Mouse (Mus musculus) forebrain, embryonic 13.5 days (tissue): ENCODE data around the gene Ubxn6. TPM values are rescaled to one million over a fixed set of nuclear protein-coding genes. Genes with fewer than 3 reads are reported as not detected.
A peak's percentile ranks its signal among the peaks of the same experiment; 100 is the strongest.
"Not testable (repeated sequence)": the region's sequence is repeated elsewhere in the genome, so short reads cannot be mapped to it uniquely, and the experiment has no call there.

Experiments used
- ATAC-seq: fragments of 200-750 bp; cut with Nextera tagmentation; 2 replicates; pipeline ENCODE4 v1.8.0; 2017
- H3K27ac ChIP-seq: fragments of 300-500 bp; sonication (generic); 2 replicates; pipeline ENCODE4 v1.5.1; 2015; ENCODE audit warnings: inconsistent platforms, mild to moderate bottlenecking, moderate library complexity
- H3K27me3 ChIP-seq: fragments of 300-500 bp; sonication (generic); 2 replicates; pipeline ENCODE4 v1.6.1; 2015; ENCODE audit warnings: mild to moderate bottlenecking, inconsistent platforms
- H3K36me3 ChIP-seq: fragments of 300-500 bp; sonication (generic); 2 replicates; pipeline ENCODE4 v1.6.1; 2015; ENCODE audit warnings: mild to moderate bottlenecking, inconsistent platforms; ENCODE audit not compliant: poor library complexity, severe bottlenecking
- H3K4me1 ChIP-seq: fragments of 300-500 bp; sonication (generic); 2 replicates; pipeline ENCODE4 v1.6.1; 2015; ENCODE audit warnings: inconsistent platforms
- H3K4me2 ChIP-seq: fragments of 300-500 bp; sonication (generic); 2 replicates; pipeline ENCODE4 v1.6.1; 2015; ENCODE audit warnings: inconsistent platforms, mild to moderate bottlenecking, moderate library complexity
- H3K4me3 ChIP-seq: fragments of 300-500 bp; sonication (generic); 2 replicates; pipeline ENCODE4 v1.5.1; 2015; ENCODE audit warnings: mild to moderate bottlenecking, inconsistent platforms
- H3K9ac ChIP-seq: fragments of 300-500 bp; sonication (generic); 2 replicates; pipeline ENCODE4 v1.6.1; 2015; ENCODE audit warnings: mild to moderate bottlenecking, inconsistent platforms
- H3K9me3 ChIP-seq: fragments of 300-500 bp; sonication (generic); replicated peaks from 2 replicates; pipeline ENCODE4 v1.6.1; 2016; ENCODE audit warnings: inconsistent platforms
- WGBS: fragments of 180-500 bp; shearing (Covaris S2); methylation state at CpG from one replicate; pipeline ENCODE4 v1.1.7; 2015; 5-methylcytosine and 5-hydroxymethylcytosine counted together
- polyA plus RNA-seq: library from polyadenylated mRNA; unstranded; fragments of >200 nt; fragmentation: Nextera tagmentation; extraction: Ambion mirVana; gene quantifications from 2 replicates; pipeline ENCODE4 v1.2.1, GENCODE M21; 2015

The Ubxn6 gene
- polyA plus RNA-seq, 1 experiment from 2014 or later = 68.8 TPM

DNA sequence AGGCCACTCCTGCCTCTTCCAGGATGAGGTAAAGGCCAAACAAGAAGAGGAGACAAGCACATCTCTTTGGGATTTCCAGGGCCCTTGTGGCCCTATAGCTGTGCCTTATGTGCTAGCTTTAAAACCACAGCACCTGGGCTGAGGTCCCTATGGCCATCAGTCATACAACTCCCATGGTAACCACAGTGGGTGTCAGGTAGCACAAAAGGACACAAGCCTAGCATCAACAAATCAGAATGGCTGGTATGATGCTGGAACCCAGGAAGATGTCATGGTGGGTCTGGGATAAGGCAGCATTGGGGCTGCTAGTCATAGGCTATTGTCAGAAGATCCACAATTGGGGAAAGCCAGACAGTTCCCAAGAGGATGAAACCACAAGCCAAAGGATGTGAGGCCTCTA, 3.7 kb downstream of the Ubxn6 start:
- H3K27ac ChIP-seq = no peak overlapping the region
- H3K9me3 ChIP-seq = no peaks in the 10 kb centered on the region
- no peak for ATAC-seq
- H3K36me3 ChIP-seq = peaks cover 71% of the 10 kb centered on the region
- H3K4me1 ChIP-seq = peaks cover 20% of the 10 kb centered on the region
- H3K4me2 ChIP-seq = no peak overlapping the region
- no peak overlapping the region for H3K4me3 ChIP-seq
- H3K27me3 ChIP-seq = no peaks in the 10 kb centered on the region
- no peak overlapping the region for H3K9ac ChIP-seq

GRCm38 (mm10) chr17:56069066-56069465, 5.8 kb downstream of the Ubxn6 start:
- H3K9ac ChIP-seq = no peak overlapping the region
- H3K36me3 ChIP-seq = peaks cover 91% of the 10 kb centered on the region
- H3K4me2 ChIP-seq = no peak overlapping the region
- peaks cover 7% of the 10 kb centered on the region for H3K4me1 ChIP-seq
- ATAC-seq = no peak
- H3K4me3 ChIP-seq = no peak overlapping the region
- no peaks in the 10 kb centered on the region for H3K27me3 ChIP-seq
- H3K27ac ChIP-seq = no peak overlapping the region
- H3K9me3 ChIP-seq = no peaks in the 10 kb centered on the region
- 97% methylated on average over 14 of the region's 14 CpGs for WGBS

GRCm38 (mm10) chr17:56066451-56066850, 8.4 kb downstream of the Ubxn6 start:
- ATAC-seq = no peak
- no peak overlapping the region for H3K9ac ChIP-seq
- H3K9me3 ChIP-seq = no peaks in the 10 kb centered on the region
- no peaks in the 10 kb centered on the region for H3K4me1 ChIP-seq
- H3K27me3 ChIP-seq = no peaks in the 10 kb centered on the region
- no peak overlapping the region for H3K4me3 ChIP-seq
- peaks cover 100% of the 10 kb centered on the region for H3K36me3 ChIP-seq
- no peak overlapping the region for H3K27ac ChIP-seq
- no peak overlapping the region for H3K4me2 ChIP-seq

GRCm38 (mm10) chr17:56065715-56066114, 9.1 kb downstream of the Ubxn6 start:
- H3K27me3 ChIP-seq, H3K27ac ChIP-seq, H3K9ac ChIP-seq, ATAC-seq, H3K4me3 ChIP-seq, H3K4me1 ChIP-seq, H3K4me2 ChIP-seq, H3K9me3 ChIP-seq: not testable (repeated sequence)
- H3K36me3 ChIP-seq = peaks cover 100% of the 10 kb centered on the region
- 84% methylated on average over 6 of the region's 6 CpGs for WGBS

- 91% methylated on average over 7 of the region's 7 CpGs for WGBS
- no peak overlapping the region for H3K4me3 ChIP-seq
- H3K4me1 ChIP-seq = no peaks in the 10 kb centered on the region
- H3K27ac ChIP-seq = no peak overlapping the region
- no peaks in the 10 kb centered on the region for H3K27me3 ChIP-seq
- H3K9ac ChIP-seq = no peak overlapping the region
- ATAC-seq = no peak
- peaks cover 100% of the 10 kb centered on the region for H3K36me3 ChIP-seq
- no peak overlapping the region for H3K4me2 ChIP-seq
- no peaks in the 10 kb centered on the region for H3K9me3 ChIP-seq
Observed at GRCm38 (mm10) chr17:56062081-56062480, 12.7 kb downstream of the Ubxn6 start.

DNA sequence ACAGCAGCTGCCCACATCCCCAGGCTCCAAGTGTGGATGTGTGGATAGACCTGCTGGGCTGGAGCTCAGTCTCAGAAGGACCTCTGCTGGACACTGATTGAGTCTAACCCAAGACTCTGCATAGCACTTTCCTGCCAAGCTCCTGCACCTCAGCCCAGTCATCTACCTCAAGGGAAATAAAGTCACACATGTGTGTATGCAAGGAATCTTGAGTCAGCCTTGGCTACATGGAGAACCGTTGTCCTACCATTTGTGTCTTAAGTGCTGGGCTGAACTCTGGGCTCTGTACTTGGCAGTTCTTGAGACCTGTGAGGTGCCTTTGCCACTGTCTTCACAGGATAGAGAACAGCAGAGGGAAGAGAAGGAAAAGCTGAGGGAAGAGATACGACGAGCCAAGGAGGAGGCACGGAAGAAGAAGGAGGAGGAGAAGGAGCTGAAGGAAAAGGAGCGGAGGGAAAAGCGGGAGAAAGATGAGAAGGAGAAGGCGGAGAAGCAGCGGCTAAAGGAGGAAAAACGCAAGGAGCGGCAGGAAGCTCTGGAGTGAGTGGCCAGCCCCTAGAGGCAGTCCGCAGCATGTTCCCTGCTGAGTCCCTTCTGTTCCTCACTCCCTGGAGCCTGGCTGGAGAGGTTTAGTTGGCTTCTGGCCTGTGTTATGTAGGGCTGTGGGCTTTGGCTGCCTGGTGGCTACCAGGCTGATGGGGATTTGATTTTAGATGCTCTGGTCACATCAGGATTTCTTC, 17.3 kb downstream of the Ubxn6 start:
- WGBS = 87% methylated on average over 11 of the region's 11 CpGs
- no peak overlapping the region for H3K9ac ChIP-seq
- H3K4me3 ChIP-seq = no peak overlapping the region
- H3K4me2 ChIP-seq = no peak overlapping the region
- no peaks in the 10 kb centered on the region for H3K27me3 ChIP-seq
- ATAC-seq = no peak
- no peaks in the 10 kb centered on the region for H3K4me1 ChIP-seq
- H3K36me3 ChIP-seq = peaks cover 81% of the 10 kb centered on the region
- H3K9me3 ChIP-seq = no peaks in the 10 kb centered on the region
- no peak overlapping the region for H3K27ac ChIP-seq

- Histone ChIP-seq H3K4me2 (no peak overlapping the region), H3K27me3 (no peaks in the 10 kb centered on the region), H3K9me3 (no peaks in the 10 kb centered on the region), H3K4me3 (no peak overlapping the region), H3K36me3 (peaks cover 79% of the 10 kb centered on the region), H3K27ac (no peak overlapping the region), H3K4me1 (no peaks in the 10 kb centered on the region), H3K9ac (no peak overlapping the region)
- 63% methylated on average over 4 of the region's 4 CpGs for WGBS
- ATAC-seq = no peak
Observed at GRCm38 (mm10) chr17:56055945-56056678, 18.7 kb downstream of the Ubxn6 start.

DNA sequence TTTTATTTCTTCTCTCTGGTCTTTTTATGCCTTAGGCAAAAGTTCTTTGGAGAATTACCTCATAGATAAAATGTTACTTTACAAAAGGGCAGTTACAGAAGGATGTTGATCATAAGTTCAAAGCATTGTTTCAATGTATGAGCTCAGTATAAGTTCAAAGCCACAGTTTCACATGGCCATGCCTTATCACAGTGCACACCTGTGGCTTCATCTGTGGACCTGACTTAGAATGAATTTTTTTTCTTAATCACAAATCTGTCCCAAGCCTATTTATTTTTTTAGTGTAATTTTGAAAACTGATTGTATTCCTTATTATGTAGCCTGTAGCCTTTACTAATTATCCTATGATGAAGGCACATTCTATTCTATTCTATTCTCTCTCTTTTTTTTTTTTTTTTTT, 19.9 kb downstream of the Ubxn6 start:
- no peak overlapping the region for H3K9ac ChIP-seq
- no peak overlapping the region for H3K4me3 ChIP-seq
- no peaks in the 10 kb centered on the region for H3K9me3 ChIP-seq
- H3K36me3 ChIP-seq = peaks cover 78% of the 10 kb centered on the region
- H3K4me1 ChIP-seq = no peaks in the 10 kb centered on the region
- no peak overlapping the region for H3K27ac ChIP-seq
- no peak overlapping the region for H3K4me2 ChIP-seq
- no peaks in the 10 kb centered on the region for H3K27me3 ChIP-seq
- ATAC-seq = no peak

DNA sequence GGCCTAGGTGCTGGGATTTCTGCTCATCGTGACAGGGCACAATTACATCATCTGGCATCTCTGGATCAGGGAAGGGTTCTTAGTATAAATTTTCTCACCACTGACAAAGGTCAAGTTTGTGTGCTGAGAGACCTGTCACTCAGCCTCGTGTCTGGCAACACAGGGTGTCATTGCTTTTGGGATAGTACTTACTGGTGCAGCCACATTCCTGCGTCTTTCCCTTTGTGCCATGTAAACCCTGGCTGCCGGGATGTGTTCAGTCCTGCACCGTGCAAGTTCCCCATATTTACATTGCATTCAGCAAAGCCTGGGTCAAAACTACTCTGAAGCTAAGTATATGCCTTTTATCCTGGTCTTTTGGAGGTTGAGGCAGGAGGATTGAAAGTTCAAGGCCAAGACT, 23.5 kb downstream of the Ubxn6 start:
- Histone ChIP-seq H3K4me2 (no peak overlapping the region), H3K27ac (no peak overlapping the region), H3K4me1 (no peaks in the 10 kb centered on the region), H3K4me3 (no peak overlapping the region), H3K27me3 (no peaks in the 10 kb centered on the region), H3K9me3 (no peaks in the 10 kb centered on the region), H3K9ac (no peak overlapping the region), H3K36me3 (peaks cover 76% of the 10 kb centered on the region)
- no peak for ATAC-seq
- 94% methylated on average over 5 of the region's 5 CpGs for WGBS

GRCm38 (mm10) chr17:56040857-56041163, 34.0 kb downstream of the Ubxn6 start:
- peak overlapping the region; percentile 84 for H3K9ac ChIP-seq
- WGBS = under 1% methylated on average over 12 of the region's 12 CpGs
- H3K27me3 ChIP-seq = no peaks in the 10 kb centered on the region
- peaks cover 21% of the 10 kb centered on the region for H3K36me3 ChIP-seq
- H3K4me2 ChIP-seq = peak overlapping the region; percentile 88
- peak overlapping the region; percentile 79 for H3K4me3 ChIP-seq
- H3K4me1 ChIP-seq = peaks cover 30% of the 10 kb centered on the region
- no peak for ATAC-seq
- H3K9me3 ChIP-seq = no peaks in the 10 kb centered on the region
- H3K27ac ChIP-seq = no peak overlapping the region

DNA sequence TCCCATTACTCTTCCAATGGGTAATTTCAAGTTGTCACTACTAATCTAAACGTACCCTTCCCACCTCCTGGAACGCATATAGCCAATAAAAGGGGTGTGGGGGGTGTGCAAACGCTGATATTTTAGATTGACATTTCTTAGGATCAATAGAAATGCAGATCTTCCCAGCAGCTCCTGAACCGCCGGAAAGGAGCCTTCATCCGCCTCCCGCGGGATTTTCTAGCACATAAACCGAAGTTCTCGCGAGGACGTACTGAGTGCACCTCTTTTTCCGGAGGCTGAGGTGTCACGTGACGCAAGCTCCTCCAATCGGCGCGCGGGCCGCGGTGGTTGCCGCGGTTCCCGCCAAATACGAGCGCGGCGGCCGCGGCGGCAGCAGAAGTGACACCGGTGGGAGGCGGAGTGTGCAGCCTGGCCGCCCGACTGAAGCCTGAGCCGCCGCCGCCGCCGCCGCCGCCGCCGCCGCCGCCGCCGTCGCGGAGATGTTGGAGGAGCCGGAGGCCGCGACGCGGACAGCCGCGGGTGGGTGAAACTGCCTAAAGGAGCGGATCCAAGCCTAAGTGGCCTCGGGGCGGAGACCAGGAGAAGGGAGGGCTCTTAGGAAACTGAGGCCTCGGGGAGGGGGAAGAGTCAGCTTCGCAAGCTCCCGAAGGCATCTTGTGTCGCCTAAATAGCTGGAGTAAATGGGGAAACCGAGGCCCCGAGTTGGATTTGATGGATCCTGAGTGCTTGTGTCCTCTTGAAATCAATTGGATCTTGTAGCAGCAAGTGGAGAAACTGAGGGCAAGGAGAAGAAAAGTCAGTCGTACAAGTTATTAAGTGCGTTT, 34.6 kb downstream of the Ubxn6 start, which contains the start of gene Chaf1a:
TSS of gene Chaf1a (plus strand) at position 410 of the 827 bp plus-strand sequence.
- Histone ChIP-seq H3K27me3 (no peaks in the 10 kb centered on the region), H3K4me2 (peak within 1 kb of the TSS; percentile 88), H3K9ac (peak within 1 kb of the TSS; percentile 84), H3K27ac (peak within 1 kb of the TSS; percentile 68), H3K4me3 (peak within 1 kb of the TSS; percentile 79), H3K36me3 (peaks cover 15% of the 10 kb centered on the region), H3K9me3 (no peaks in the 10 kb centered on the region), H3K4me1 (peaks cover 36% of the 10 kb centered on the region)
- peak; percentile 87 for ATAC-seq
- WGBS = under 1% methylated on average over 53 of the region's 68 CpGs

GRCm38 (mm10) chr17:56039345-56039744, 35.5 kb downstream of the Ubxn6 start:
- H3K4me1 ChIP-seq = peaks cover 43% of the 10 kb centered on the region
- H3K4me3 ChIP-seq = peak overlapping the region; percentile 79
- ATAC-seq = no peak
- H3K27me3 ChIP-seq = no peaks in the 10 kb centered on the region
- H3K9ac ChIP-seq = no peak overlapping the region
- no peak overlapping the region for H3K27ac ChIP-seq
- H3K4me2 ChIP-seq = peak overlapping the region; percentile 88
- no peaks in the 10 kb centered on the region for H3K9me3 ChIP-seq
- 85% methylated on average over 4 of the region's 4 CpGs for WGBS
- H3K36me3 ChIP-seq = peaks cover 13% of the 10 kb centered on the region
